Mouse (Mus musculus): ENCODE results near the gene Nxf2. TPM values are rescaled to one million over a fixed set of nuclear protein-coding genes. Genes with fewer than 3 reads are reported as not detected.

Nxf2 gene
- total RNA-seq, 2 experiments from 2014 or later: not detected

Other genes with a start within 250 kb of the Nxf2 start
- 10 to 100 TPM; 58.6 to 64.1 TPM for gene Armcx1, start 246.8 kb downstream of the Nxf2 start, total RNA-seq (2021)
- 1 to 10 TPM; 4.2 to 4.9 TPM for gene Armcx6, start 213.3 kb downstream of the Nxf2 start, total RNA-seq (2021)
- gene Armcx3, start 208.2 kb downstream of the Nxf2 start, total RNA-seq (2021): 10 to 100 TPM; 77.7 to 85.2 TPM
- gene Armcx2, start 155.5 kb downstream of the Nxf2 start, total RNA-seq (2021): 10 to 100 TPM; 80.9 to 81.9 TPM
- gene Zmat1, start 44.5 kb upstream of the Nxf2 start, total RNA-seq (2021): 1 to 10 TPM; 7.3 to 8.7 TPM
- gene Gm15023, start 212.9 kb upstream of the Nxf2 start, total RNA-seq (2021): not detected
- 10 to 100 TPM; 77.9 to 86.0 TPM for gene Tceal6, start 245.9 kb upstream of the Nxf2 start, total RNA-seq (2021)